Mouse (Mus musculus) lung, postnatal 0 days (tissue): ENCODE measurements at regions not wholly inside any gene's neighbourhood (a gene's known extent, or its start where the extent isn't known, plus 50 kb on each side); places are given as distances from the start of the nearest gene placed in this dataset.

Experiments
- CTCF ChIP-seq: IDR thresholded peaks from 2 replicates; pipeline ENCODE4 v1.5.1; 2016; ENCODE audit warnings: antibody characterized with exemption, mild to moderate bottlenecking
- EP300 ChIP-seq: IDR thresholded peaks from 2 replicates; pipeline ENCODE4 v1.6.1; 2016; ENCODE audit warnings: antibody characterized with exemption, mild to moderate bottlenecking, control low read depth

GRCm38 (mm10) chr8:34618046-34618445, 506.5 kb upstream of the Gm10131 start:
- no peak for TF ChIP-seq CTCF
- no peak for TF ChIP-seq EP300
